Mouse (Mus musculus): ENCODE measurements around the gene Ttc5. TPM values are rescaled to one million over a fixed set of nuclear protein-coding genes. Genes with fewer than 3 reads are reported as not detected.

The Ttc5 gene
- total RNA-seq (2012; rRNA removed) (22.7 and 24.2 TPM in 2 replicates), polyA plus RNA-seq (2012; ENCODE audit: insufficient read depth in 1 of 2, insufficient read length in 2 of 2, low read depth in 1 of 2, low replicate concordance in 2 of 2, missing spikeins in 1 of 2) (10 to 100 TPM in 1 of 2 experiments, not detected in 1; 28.1 TPM)

GRCm38 (mm10) chr14:50785251-50785637 is at the start of gene Ttc5:
Ttc5 (minus strand) TSS chr14:50785519.
- no peaks in the 10 kb centered on the region for H3K27me3 ChIP-seq (ENCODE audit: control insufficient read depth in 1 of 2, insufficient read depth in 2 of 2, low read length in 2 of 2)
- H3K27ac ChIP-seq (ENCODE audit: control insufficient read depth, low read depth, low read length): peak within 1 kb of the TSS; percentile 17
- TF ChIP-seq ZC3H11A (IDR thresholded peaks at IDR 0.05; ENCODE audit: low read depth, low read length): no peak
- no peak; the same call in 1 of the 2 replicates for TF ChIP-seq KAT2A (conservative IDR thresholded peaks at IDR 0.05; ENCODE audit: low read depth, low read length)
- peak; percentile 86 for TF ChIP-seq HCFC1 (IDR thresholded peaks at IDR 0.05; ENCODE audit: low read depth, low read length)
- TF ChIP-seq GABPA (IDR thresholded peaks at IDR 0.05; ENCODE audit: low read depth, low read length): peak; percentile 90; the same call in 1 of the 2 replicates
- no peak for TF ChIP-seq RAD21 (IDR thresholded peaks at IDR 0.05; ENCODE audit: low read depth, low read length)
- TF ChIP-seq NRF1 (IDR thresholded peaks at IDR 0.05; ENCODE audit: insufficient read depth, low read depth, low read length, poor library complexity, severe bottlenecking): no peak
- TF ChIP-seq NELFE (IDR thresholded peaks at IDR 0.05; ENCODE audit: low read depth, low read length): peak; percentile 63
- TF ChIP-seq ETS1 (IDR thresholded peaks at IDR 0.05; ENCODE audit: low read depth, low read length): peak; percentile 41; the same call in 1 of the 2 replicates
- no peak for TF ChIP-seq ZNF384 (IDR thresholded peaks at IDR 0.05; ENCODE audit: low read depth, low read length)
- TF ChIP-seq EP300 (IDR thresholded peaks at IDR 0.05; ENCODE audit: low read depth in 1 of 2, low read length in 2 of 2): 0 out of 4 replicates have a peak, but pooled peaks of 1 of the 2 experiments have one; percentile 23
- peak; percentile 68; the same call in 1 of the 2 replicates for TF ChIP-seq ELF1 (IDR thresholded peaks at IDR 0.05; ENCODE audit: low read depth, low read length)
- TF ChIP-seq MAX (IDR thresholded peaks at IDR 0.05; ENCODE audit: low read length): peak; percentile 69; the same call in 1 of the 2 replicates
- 0 out of 2 replicates have a peak, but pooled peaks have one; percentile 25 for TF ChIP-seq SMC3 (IDR thresholded peaks at IDR 0.05; ENCODE audit: low read depth, low read length)
- 0 out of 2 replicates have a peak, but pooled peaks have one; percentile 71 for TF ChIP-seq TBP (IDR thresholded peaks at IDR 0.05; ENCODE audit: low read depth, low read length)
- no peak for TF ChIP-seq MAFK (IDR thresholded peaks at IDR 0.05; ENCODE audit: borderline replicate concordance, low read depth, low read length)
- no peak for TF ChIP-seq POLR2AphosphoS5 (IDR thresholded peaks at IDR 0.05; ENCODE audit: borderline replicate concordance, low read depth, low read length)
- peak; percentile 78 to 91 (median 89) for TF ChIP-seq CTCF (IDR thresholded peaks at IDR 0.05 in 2 of 3, conservative IDR thresholded peaks at IDR 0.05 in 1 of 3; ENCODE audit: control insufficient read depth in 1 of 3, insufficient read depth in 1 of 3, low read depth in 2 of 3, low read length in 3 of 3, poor library complexity in 1 of 3, severe bottlenecking in 1 of 3)
- TF ChIP-seq ZMIZ1 (IDR thresholded peaks at IDR 0.05; ENCODE audit: low read depth, low read length): peak; percentile 67; the same call in 1 of the 2 replicates
- TF ChIP-seq MYC (IDR thresholded peaks at IDR 0.05; ENCODE audit: low read depth, low read length): peak; percentile 70
- TF ChIP-seq TAL1 (IDR thresholded peaks at IDR 0.05; ENCODE audit: low read length): no peak
- peak; percentile 36; the same call in 1 of the 2 replicates for TF ChIP-seq POLR2AphosphoS2 (IDR thresholded peaks at IDR 0.05; ENCODE audit: low read length)
- no peak for TF ChIP-seq MEF2A (IDR thresholded peaks at IDR 0.05; ENCODE audit: extremely low read depth, insufficient replicate concordance, low read depth, low read length, poor library complexity, severe bottlenecking)
- TF ChIP-seq MXI1 (IDR thresholded peaks at IDR 0.05; ENCODE audit: low read depth, low read length): peak; percentile 87
- peak; percentile 69; the same call in 1 of the 2 replicates for TF ChIP-seq MAZ (IDR thresholded peaks at IDR 0.05; ENCODE audit: low read depth, low read length)
- TF ChIP-seq USF1 (IDR thresholded peaks at IDR 0.05; ENCODE audit: low read depth, low read length): no peak
- TF ChIP-seq JUND (IDR thresholded peaks at IDR 0.05; ENCODE audit: low read depth, low read length): no peak
- peak; percentile 55; the same call in 1 of the 2 replicates for TF ChIP-seq RCOR1 (IDR thresholded peaks at IDR 0.05; ENCODE audit: low read depth, low read length)
- TF ChIP-seq POLR2A (IDR thresholded peaks at IDR 0.05; ENCODE audit: control insufficient read depth in 1 of 2, insufficient read depth in 1 of 2, low read depth in 1 of 2, low read length in 2 of 2, poor library complexity in 1 of 2): peak; percentile 65 to 77; a peak in 3 of 4 replicates
- TF ChIP-seq E2F4 (IDR thresholded peaks at IDR 0.05; ENCODE audit: borderline replicate concordance, low read depth, low read length): no peak
- peak; percentile 65; the same call in 1 of the 2 replicates for TF ChIP-seq TCF12 (IDR thresholded peaks at IDR 0.05; ENCODE audit: low read depth, low read length)
- no peak for TF ChIP-seq UBTF (IDR thresholded peaks at IDR 0.05; ENCODE audit: borderline replicate concordance, insufficient read depth, low read depth, low read length)
- TF ChIP-seq ZKSCAN1 (IDR thresholded peaks at IDR 0.05; ENCODE audit: low read depth, low read length): no peak
- TF ChIP-seq SIN3A (IDR thresholded peaks at IDR 0.05; ENCODE audit: low read length): peak; percentile 85
- no peak for TF ChIP-seq USF2 (IDR thresholded peaks at IDR 0.05; ENCODE audit: borderline replicate concordance in 1 of 2, insufficient read depth in 1 of 2, low read depth in 1 of 2, low read length in 2 of 2)
- TF ChIP-seq CHD1 (IDR thresholded peaks at IDR 0.05; ENCODE audit: low read depth, low read length): no peak
- TF ChIP-seq GATA1 (IDR thresholded peaks at IDR 0.05; ENCODE audit: low read depth, low read length): no peak; the same call in 1 of the 2 replicates

More at GRCm38 (mm10) chr14:50785251-50785637, at the start of gene Ttc5:
- Histone ChIP-seq H3K9ac (ENCODE audit: control insufficient read depth, low read depth, low read length, poor library complexity, severe bottlenecking) (peak within 1 kb of the TSS; percentile 60), H3K4me3 (ENCODE audit: control insufficient read depth in 1 of 2, insufficient read depth in 1 of 2, low read depth in 2 of 2, low read length in 2 of 2) (peak within 1 kb of the TSS; percentile 79 to 91), H3K9me3 (replicated peaks; ENCODE audit: insufficient read depth, low read length) (no peaks in the 10 kb centered on the region), H3K4me1 (ENCODE audit: control insufficient read depth in 1 of 2, insufficient read depth in 2 of 2, low read length in 2 of 2) (peaks cover 0 to 5% of the 10 kb centered on the region in 2 experiments; a peak in 2 of 4 replicates), H3K79me2 (ENCODE audit: control insufficient read depth, insufficient read depth, low read length, poor library complexity) (no peaks in the 10 kb centered on the region; the same call in 1 of the 2 replicates), H3K36me3 (ENCODE audit: control insufficient read depth in 1 of 2, insufficient read depth in 2 of 2, low read length in 2 of 2) (peaks cover 2 to 8% of the 10 kb centered on the region in 2 experiments)
- DNase-seq (ENCODE audit: low read depth, low spot score): peak; percentile 96

Data from MEL (cell line).